Mouse (Mus musculus): ENCODE measurements around the gene Ergic1. TPM values are rescaled to one million over a fixed set of nuclear protein-coding genes. Genes with fewer than 3 reads are reported as not detected.

Gene Ergic1
- polyA plus RNA-seq, 1 experiment = 218 TPM

DNA sequence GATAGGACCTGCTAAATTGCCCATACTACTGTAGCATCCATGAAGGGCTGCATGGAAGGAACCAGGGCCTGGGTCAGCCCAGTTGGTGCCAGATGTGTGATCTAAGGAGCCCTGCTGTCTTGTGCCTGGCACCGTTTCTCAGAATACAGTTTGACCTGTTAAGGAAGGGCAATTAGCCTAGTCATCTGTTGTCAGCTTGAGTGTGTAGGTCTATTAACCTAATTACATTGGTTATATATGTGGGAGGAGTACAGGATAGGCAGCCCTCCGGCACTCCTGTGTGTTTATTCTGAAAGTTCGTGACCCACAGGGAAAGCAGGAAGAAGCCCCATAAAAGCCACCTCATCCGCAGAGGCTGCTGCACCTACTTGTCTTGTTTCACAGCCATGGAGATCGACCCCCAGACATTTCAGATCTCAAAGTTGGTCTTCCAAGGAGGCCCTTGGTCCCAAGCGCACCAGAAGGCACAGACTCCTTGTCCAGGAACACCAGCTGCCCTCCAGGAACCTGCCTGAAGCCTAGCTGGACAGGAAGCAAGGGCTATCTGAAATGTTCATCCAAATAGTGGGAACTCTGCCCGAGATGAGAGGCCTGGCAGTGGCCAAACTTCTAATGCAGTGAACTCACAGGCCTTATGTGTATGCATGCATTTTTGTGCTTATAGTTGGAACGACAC lies 6.0 kb downstream of the Ergic1 start:
- TF ChIP-seq CTCF (IDR thresholded peaks at IDR 0.05; ENCODE audit: borderline replicate concordance, extremely low read depth, insufficient read depth, insufficient read length) (no peak), POLR2A (IDR thresholded peaks at IDR 0.05; ENCODE audit: borderline replicate concordance, extremely low read depth, insufficient read depth, insufficient read length, poor library complexity, severe bottlenecking) (no peak)
- DNase-seq (ENCODE audit: low read depth) = no peak

DNA sequence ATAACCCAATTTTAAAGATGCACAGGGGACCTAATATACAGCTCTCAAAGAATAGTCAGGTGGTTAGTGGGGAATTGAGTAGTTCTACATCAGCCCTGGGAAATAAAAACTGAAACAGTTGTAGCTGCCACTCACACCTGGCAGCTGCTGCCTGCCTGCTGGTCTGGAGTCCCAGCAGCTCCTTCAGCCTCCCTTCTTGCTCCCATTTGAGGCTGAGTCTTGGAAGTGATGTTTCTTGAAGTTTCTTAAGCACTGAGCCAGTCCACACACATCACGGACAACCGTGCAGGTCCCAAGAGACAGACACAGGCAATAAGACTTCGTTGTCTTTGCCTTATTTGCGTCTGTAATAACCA lies 6.5 kb downstream of the Ergic1 start:
- no peak for DNase-seq (ENCODE audit: low read depth)
- TF ChIP-seq POLR2A (IDR thresholded peaks at IDR 0.05; ENCODE audit: borderline replicate concordance, extremely low read depth, insufficient read depth, insufficient read length, poor library complexity, severe bottlenecking) (no peak), CTCF (IDR thresholded peaks at IDR 0.05; ENCODE audit: borderline replicate concordance, extremely low read depth, insufficient read depth, insufficient read length) (no peak)

DNA sequence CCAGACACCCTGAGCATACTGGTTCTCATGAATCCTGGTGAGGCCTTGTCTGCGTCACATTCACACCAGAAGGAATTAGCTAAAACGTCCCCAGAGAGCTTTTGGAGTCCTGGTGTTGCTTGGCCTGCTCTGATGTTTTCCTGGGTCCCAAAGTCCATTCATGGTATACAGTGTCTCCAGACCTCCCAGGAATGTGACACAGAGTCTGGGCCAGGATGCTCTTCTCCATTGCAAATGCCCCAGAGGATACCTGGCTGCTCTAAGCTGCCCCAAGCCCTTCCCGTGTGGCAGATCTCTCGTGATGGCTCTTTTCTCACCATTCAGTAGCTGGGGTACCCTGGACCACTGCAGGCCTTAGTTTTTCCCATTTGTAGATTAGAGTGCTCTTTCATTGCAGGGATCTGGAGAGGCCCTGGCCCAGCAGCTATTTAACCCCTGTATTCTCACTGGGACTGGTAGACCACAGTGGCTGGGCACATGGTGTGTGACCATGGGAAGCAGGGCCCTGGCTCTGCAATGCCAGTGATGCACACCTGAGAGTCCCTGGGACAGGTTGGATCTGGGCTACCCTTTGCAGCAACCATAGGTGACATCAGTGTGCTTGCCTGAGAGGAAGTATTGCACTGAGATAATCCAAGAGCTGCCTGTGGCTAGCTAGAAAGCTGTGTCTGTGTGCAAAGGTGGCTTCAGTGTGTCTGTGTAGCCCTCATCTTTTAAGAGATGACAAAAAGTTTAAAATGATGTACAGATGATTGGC lies 8.5 kb downstream of the Ergic1 start:
- TF ChIP-seq CTCF (IDR thresholded peaks at IDR 0.05; ENCODE audit: borderline replicate concordance, extremely low read depth, insufficient read depth, insufficient read length) (no peak), POLR2A (IDR thresholded peaks at IDR 0.05; ENCODE audit: borderline replicate concordance, extremely low read depth, insufficient read depth, insufficient read length, poor library complexity, severe bottlenecking) (no peak)

DNA sequence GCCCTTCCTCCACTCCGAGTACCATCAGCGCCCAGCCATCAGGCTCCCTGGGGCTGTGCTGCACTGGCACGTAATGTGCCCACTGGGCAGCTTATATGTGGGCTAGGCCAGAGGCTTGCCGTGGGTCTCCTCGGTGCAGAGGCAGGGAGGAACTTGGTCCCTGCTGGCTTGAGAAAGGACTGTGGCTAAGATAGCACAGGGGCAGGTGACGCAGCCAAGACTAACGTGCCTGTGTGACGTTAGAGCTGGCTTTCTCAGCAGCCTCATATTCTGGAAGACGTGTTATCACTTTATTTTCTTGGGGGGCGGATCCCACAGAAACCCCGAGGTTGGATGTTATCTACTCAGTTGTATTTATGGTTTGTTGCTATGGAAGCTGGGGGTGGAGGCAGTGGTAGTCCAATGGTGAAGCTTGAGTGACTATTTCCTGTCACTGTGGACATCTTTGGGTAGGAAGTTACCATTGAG lies 9.4 kb downstream of the Ergic1 start:
- no peak for TF ChIP-seq CTCF (IDR thresholded peaks at IDR 0.05; ENCODE audit: borderline replicate concordance, extremely low read depth, insufficient read depth, insufficient read length)
- no peak for DNase-seq (ENCODE audit: low read depth)

More for the DNA sequence above, 8.5 kb downstream of the Ergic1 start:
- no peak for DNase-seq (ENCODE audit: low read depth)

DNA sequence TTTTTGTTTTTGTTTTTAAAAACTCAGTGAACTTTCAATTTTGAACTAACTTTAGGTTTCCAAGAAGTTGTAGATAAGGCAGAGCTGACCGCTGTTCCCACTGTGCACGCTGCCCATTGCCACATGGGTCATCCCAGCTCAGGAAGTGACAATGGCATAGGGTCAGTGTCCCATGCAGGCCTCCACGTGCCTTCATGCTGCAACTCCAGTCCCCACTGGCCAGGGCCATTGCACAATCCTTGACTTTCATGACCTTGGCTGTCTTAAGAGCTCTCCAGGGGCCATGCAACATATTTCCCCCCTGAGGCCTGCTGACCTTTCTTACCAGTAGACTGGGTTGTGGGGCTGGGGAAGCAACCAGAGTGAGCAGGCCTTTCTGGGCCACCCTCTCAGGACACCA lies 10.1 kb downstream of the Ergic1 start:
- TF ChIP-seq CTCF (IDR thresholded peaks at IDR 0.05; ENCODE audit: borderline replicate concordance, extremely low read depth, insufficient read depth, insufficient read length) (no peak), POLR2A (IDR thresholded peaks at IDR 0.05; ENCODE audit: borderline replicate concordance, extremely low read depth, insufficient read depth, insufficient read length, poor library complexity, severe bottlenecking) (no peak)
- DNase-seq (ENCODE audit: low read depth) = no peak

DNA sequence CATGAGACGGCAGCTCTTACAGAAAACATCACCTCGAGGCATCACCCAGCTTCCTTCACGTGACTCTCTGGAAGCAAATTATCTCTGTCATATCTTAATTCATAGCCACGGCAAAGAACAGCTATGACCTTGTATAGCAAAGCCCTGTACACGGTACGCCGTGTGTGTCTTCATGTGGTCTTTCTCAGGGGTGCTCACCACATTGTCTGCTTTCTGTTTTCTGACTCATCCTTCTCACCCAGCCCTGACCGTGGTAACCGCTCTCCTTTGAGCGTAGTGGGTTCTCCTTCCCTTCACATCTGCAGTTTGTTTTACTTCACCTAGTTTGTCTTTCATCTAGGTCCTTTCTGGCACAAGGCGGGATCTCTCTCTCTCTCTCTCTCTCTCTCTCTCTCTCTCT lies 11.0 kb downstream of the Ergic1 start:
- no peak for TF ChIP-seq POLR2A (IDR thresholded peaks at IDR 0.05; ENCODE audit: borderline replicate concordance, extremely low read depth, insufficient read depth, insufficient read length, poor library complexity, severe bottlenecking)
- no peak for TF ChIP-seq CTCF (IDR thresholded peaks at IDR 0.05; ENCODE audit: borderline replicate concordance, extremely low read depth, insufficient read depth, insufficient read length)
- no peak for DNase-seq (ENCODE audit: low read depth)

DNA sequence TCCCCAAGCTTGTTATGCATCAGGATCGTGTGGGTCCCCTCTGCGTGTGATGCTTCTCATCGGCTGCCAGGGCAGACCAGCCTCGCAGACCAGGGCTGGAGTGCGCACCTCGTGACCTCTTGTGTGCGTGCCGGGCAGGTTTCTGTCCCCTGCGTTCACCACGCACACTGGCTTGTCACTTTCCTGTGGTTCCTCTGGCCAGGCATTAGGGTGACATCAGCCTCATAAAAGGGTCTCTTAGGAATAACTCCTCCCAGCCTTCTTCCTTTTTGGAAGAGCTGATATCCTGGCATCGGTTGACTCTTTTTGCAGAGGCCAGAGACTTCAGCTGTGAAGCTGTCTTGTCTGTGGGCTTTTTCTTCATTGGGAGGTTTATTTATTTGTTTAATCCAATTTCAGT lies 12.8 kb downstream of the Ergic1 start:
- DNase-seq (ENCODE audit: low read depth) = no peak
- no peak for TF ChIP-seq CTCF (IDR thresholded peaks at IDR 0.05; ENCODE audit: borderline replicate concordance, extremely low read depth, insufficient read depth, insufficient read length)
- no peak for TF ChIP-seq POLR2A (IDR thresholded peaks at IDR 0.05; ENCODE audit: borderline replicate concordance, extremely low read depth, insufficient read depth, insufficient read length, poor library complexity, severe bottlenecking)

DNA sequence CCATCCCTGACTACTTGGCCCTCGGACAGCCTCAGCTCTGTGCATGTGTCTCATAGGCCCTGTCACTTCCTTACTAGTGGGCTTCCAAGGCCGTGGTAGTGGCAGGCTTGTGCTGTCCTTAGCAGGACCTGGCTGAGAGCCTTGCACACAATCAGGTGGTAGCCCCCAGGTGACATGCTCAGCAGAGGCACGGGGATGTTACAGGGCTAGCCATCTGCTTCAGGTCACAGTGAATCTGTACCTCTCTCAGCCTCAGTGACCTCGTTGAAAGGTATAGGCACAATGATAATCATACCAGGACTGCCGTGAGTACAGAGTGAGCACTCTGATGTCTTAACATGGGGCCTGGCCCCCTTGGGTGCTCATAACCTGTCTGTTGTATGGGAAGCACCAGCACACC lies 13.4 kb downstream of the Ergic1 start:
- DNase-seq (ENCODE audit: low read depth) = no peak
- TF ChIP-seq POLR2A (IDR thresholded peaks at IDR 0.05; ENCODE audit: borderline replicate concordance, extremely low read depth, insufficient read depth, insufficient read length, poor library complexity, severe bottlenecking) (no peak), CTCF (IDR thresholded peaks at IDR 0.05; ENCODE audit: borderline replicate concordance, extremely low read depth, insufficient read depth, insufficient read length) (no peak)

DNA sequence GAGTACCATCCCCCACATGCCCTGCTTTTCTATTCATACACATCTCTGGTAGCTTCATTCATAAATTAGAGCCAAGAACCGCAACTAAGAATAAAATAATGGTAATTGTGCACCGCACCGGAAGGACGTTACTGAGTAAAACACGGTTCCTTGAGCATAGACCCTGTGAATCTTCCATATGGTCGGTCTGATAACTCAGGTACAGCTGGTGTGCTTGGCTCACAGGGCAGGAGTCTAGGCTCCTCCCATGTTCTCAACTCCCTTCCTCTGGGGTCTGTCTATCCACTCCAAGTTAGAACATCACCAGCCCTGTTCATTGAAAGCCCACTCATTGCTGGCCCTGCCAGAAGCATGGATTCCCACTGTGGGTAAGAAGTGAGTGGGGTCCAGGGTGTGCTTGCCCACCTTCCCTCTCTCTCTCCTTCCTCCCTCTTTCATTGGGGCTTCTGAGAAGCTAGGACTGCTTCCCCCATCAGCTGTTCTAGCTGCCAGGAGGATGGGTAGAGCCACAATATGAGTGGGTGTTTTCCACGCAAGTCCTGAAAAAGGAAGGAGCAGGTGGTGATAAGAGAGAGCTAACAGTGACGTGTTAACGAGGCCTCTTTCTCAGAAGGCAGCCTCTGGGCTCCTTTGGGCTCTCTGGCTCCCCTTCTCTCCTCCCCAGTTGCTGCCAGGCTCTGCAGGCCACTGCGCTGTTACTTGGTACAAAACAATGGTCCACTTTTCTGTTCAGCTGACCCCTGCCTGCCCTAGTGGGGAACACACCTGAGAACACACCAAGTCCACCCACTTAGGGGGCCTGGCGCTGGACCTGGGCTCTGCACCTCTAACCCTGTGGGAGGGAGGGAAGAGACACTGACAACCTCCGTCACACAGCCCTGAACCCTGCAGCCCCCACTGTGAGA lies 14.7 kb downstream of the Ergic1 start:
- TF ChIP-seq POLR2A (IDR thresholded peaks at IDR 0.05; ENCODE audit: borderline replicate concordance, extremely low read depth, insufficient read depth, insufficient read length, poor library complexity, severe bottlenecking) = no peak
- no peak for TF ChIP-seq CTCF (IDR thresholded peaks at IDR 0.05; ENCODE audit: borderline replicate concordance, extremely low read depth, insufficient read depth, insufficient read length)
- peak; percentile 12 for DNase-seq (ENCODE audit: low read depth)

DNA sequence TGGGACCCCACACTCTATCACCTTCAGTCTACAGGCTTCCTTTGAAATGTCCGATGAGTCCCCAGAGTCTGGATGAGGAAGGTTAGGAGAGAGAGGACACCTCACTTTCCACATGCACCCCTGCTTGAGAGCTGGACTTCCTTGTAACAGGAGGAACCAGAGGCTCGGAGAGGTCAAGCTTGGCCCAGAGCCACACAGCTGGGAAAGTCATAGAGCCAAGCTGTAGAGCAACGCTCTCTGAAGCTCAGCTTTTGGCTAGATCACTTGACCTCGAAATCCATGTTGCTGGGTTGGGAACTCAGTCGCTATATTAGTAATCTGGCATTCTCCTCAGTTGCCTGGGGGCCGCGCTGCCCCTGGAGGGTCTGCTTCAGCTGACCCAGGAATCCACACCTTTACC lies 15.5 kb downstream of the Ergic1 start:
- TF ChIP-seq CTCF (IDR thresholded peaks at IDR 0.05; ENCODE audit: borderline replicate concordance, extremely low read depth, insufficient read depth, insufficient read length) (no peak), POLR2A (IDR thresholded peaks at IDR 0.05; ENCODE audit: borderline replicate concordance, extremely low read depth, insufficient read depth, insufficient read length, poor library complexity, severe bottlenecking) (no peak)
- no peak for DNase-seq (ENCODE audit: low read depth)

DNA sequence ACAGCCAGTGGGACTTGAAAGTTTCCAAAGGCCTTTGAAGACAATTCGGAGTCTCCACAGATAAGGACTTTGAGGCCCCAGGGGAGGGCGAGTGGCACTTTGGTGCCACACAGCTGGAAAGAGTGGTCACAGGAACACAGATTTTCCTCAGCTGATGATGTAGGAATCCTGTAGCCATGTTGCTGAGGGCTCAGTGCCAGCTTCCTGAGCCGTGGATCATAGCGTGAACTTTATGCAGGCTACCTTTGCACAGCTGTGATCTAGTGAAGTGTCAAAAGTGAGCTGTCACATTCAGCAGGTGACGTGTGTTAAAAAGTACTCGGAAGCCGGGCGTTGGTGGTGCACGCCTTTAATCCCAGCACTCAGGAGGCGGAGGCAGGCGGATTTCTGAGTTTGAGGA lies 16.0 kb downstream of the Ergic1 start:
- TF ChIP-seq CTCF (IDR thresholded peaks at IDR 0.05; ENCODE audit: borderline replicate concordance, extremely low read depth, insufficient read depth, insufficient read length) (no peak), POLR2A (IDR thresholded peaks at IDR 0.05; ENCODE audit: borderline replicate concordance, extremely low read depth, insufficient read depth, insufficient read length, poor library complexity, severe bottlenecking) (no peak)

More for the DNA sequence above, 16.0 kb downstream of the Ergic1 start:
- no peak for DNase-seq (ENCODE audit: low read depth)

Measured in brain, embryonic 14.5 days (tissue).